Mouse (Mus musculus): ENCODE data around the gene Rac2.

- no peak for TF ChIP-seq POLR2A (IDR thresholded peaks at IDR 0.05; ENCODE audit: borderline replicate concordance, control insufficient read depth, low read depth, low read length)
- TF ChIP-seq CTCF (IDR thresholded peaks at IDR 0.05; ENCODE audit: control insufficient read depth, insufficient read depth, low read length): no peak
Measured at GRCm38 (mm10) chr15:78511951-78512350, 60.6 kb downstream of the Rac2 start.

Data from bone marrow, adult 2 months (tissue).